Mouse (Mus musculus): Measurements from ENCODE around the gene Serpinh1.

DNA sequence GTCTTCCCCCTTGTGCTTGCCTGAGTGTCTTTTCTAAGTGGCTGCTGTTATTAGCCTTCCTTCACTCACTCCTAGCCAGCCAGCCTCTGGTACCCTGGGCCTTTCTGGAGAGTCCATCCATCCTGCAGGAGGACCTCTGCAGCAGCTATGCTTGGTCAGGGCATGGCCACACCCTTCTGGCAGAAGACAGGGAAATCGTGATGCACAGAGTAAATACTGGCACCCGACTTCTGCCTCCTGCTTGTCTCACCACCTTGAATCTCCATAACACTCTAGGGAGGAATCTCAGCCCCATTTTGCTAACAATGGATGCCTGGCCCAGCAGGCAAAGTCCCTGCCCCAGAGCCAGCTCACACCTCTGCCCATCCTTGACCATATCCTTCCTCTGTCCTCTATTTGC lies 39.7 kb upstream of the Serpinh1 start:
- TF ChIP-seq POLR2A (IDR thresholded peaks at IDR 0.05; ENCODE audit: extremely low read depth, insufficient read depth, low read length) (no peak), CTCF (IDR thresholded peaks at IDR 0.05; ENCODE audit: extremely low read depth, insufficient read depth, low read length) (no peak)

All from cortical plate, adult 2 months (tissue).